Mouse (Mus musculus): ENCODE results near the gene Ufl1. TPM values are rescaled to one million over a fixed set of nuclear protein-coding genes. Genes with fewer than 3 reads are reported as not detected.
"Not testable (repeated sequence)": the region's sequence is repeated elsewhere in the genome, so short reads cannot be mapped to it uniquely, and the experiment has no call there.

Ufl1 gene
- 40.6 and 41.4 TPM in 2 replicates for polyA plus RNA-seq (2015; fragmentation: Nextera tagmentation; extraction: Ambion mirVana)

DNA sequence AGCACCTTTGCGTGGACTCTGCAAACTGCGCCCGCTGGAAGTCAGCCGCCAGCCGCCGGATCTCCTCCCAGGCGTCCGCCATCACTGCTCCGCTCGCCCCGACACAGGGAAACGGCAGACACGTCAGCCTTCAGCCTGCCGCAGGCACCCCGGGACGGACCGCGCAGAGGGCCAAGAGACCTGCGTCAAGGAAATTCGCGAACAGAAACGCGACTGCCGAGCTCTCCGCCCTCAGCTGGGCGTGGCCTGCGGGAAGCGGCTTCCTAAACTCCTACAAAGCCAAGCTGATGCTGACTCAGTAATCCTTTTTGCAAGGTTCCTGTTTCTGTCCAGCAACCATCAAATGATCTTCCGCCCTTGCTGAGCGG is at the start of gene Ufl1:
TSS of gene Ufl1 (minus strand) at position 151 of the 368 bp plus-strand sequence.
- Histone ChIP-seq H3K4me2 (peak within 1 kb of the TSS; percentile 58), H3K27ac (peak within 1 kb of the TSS; percentile 97), H3K4me1 (peaks cover 12% of the 10 kb centered on the region), H3K4me3 (peak within 1 kb of the TSS; percentile 65), H3K9me3 (no peaks in the 10 kb centered on the region), H3K9ac (peak within 1 kb of the TSS; percentile 72), H3K36me3 (replicated peaks) (peaks cover 11% of the 10 kb centered on the region; the same call in 1 of the 2 replicates), H3K27me3 (replicated peaks) (no peaks in the 10 kb centered on the region)
- ATAC-seq (replicated peaks), result peak; percentile 99
- WGBS, result 0% methylated on average over 30 of the region's 30 CpGs

DNA sequence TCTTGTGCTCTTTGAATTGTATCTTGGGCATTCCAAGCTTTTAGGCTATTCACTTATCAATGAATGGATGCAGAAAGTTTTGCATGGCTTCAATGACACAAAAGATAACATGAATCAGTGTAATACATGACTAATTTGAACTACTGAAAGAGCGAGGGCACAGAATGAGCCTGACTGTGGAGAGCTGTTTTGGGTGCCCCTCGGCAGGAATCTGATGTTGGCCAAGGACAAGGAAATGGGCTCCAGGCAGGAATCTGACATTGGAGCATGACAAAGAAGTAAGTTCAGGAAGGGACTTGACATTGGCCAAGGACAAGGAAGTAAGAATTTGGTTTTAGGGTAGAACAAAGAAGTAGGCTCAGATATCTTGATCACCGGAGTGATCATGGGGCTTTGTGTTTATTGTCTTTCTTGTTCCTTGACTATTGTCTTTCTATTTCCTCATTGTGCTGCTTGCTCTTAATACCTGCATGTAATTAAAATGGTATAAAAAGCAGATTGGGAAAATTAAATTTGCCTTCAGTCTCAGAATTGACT is 44.1 kb upstream of the Ufl1 start:
- Histone ChIP-seq H3K4me3 (no peak overlapping the region), H3K4me1 (no peaks in the 10 kb centered on the region), H3K27me3 (replicated peaks) (no peaks in the 10 kb centered on the region), H3K4me2 (no peak overlapping the region), H3K9ac (no peak overlapping the region), H3K27ac (no peak overlapping the region), H3K9me3 (no peaks in the 10 kb centered on the region), H3K36me3 (replicated peaks) (no peaks in the 10 kb centered on the region)
- 88% methylated on average over 3 of the region's 3 CpGs for WGBS
- ATAC-seq (replicated peaks), result no peak

DNA sequence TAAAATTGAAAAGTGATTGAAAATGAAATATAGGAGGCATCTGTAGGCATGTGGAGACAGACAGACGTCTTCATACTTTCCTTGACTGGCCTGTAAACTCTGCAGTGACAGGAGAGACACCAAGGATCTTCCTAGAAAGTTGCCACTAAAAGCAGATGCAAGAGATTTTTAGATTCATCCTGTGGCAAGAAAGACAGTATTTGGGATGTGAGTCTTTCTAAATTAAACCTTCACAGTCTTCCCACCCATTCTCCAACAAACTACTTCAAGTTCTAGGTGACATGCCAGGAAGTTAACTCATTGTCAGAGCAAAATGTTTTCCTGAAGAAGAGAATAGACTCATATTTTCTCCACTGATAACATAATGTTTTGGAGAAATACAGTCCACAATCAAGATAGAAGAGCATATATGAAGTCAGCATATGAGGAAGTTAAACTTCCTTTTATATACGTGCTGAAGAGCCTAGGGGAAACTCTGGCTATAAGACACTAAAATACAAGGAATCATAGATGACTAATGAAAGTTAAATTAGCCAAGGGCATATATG is 41.1 kb upstream of the Ufl1 start:
- no peaks in the 10 kb centered on the region for H3K4me1 ChIP-seq
- H3K27me3 ChIP-seq (replicated peaks), result no peaks in the 10 kb centered on the region
- WGBS, result 86% methylated on average over 2 of the region's 2 CpGs
- no peak overlapping the region for H3K27ac ChIP-seq
- H3K4me2 ChIP-seq, result no peak overlapping the region
- no peaks in the 10 kb centered on the region for H3K9me3 ChIP-seq
- no peak overlapping the region for H3K9ac ChIP-seq
- H3K36me3 ChIP-seq (replicated peaks), result no peaks in the 10 kb centered on the region
- no peak overlapping the region for H3K4me3 ChIP-seq
- ATAC-seq (replicated peaks), result no peak

DNA sequence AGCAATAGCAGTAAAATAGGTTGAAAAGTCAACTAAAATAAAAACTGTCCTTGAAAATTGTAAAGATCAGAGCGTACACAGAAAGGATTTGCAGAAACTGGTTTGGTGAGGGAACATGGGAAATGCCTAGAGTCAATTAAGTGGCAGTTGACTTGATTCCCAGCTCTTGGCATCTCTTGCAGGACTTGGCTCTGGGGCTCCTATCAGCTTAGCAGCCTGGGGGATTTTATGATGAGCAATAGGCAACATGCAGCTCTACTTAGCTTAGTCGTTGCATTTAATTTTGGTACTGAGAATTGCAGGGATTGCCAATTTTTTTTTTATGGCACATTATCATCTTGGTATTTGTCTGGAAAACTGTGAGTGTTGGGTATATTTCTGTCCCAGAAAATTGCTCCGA is 32.1 kb upstream of the Ufl1 start:
- ATAC-seq (replicated peaks), result no peak
- Histone ChIP-seq H3K27me3 (replicated peaks) (no peaks in the 10 kb centered on the region), H3K36me3 (replicated peaks) (no peaks in the 10 kb centered on the region), H3K9me3 (no peaks in the 10 kb centered on the region), H3K9ac (no peak overlapping the region), H3K4me1 (no peaks in the 10 kb centered on the region), H3K27ac (no peak overlapping the region), H3K4me3 (no peak overlapping the region), H3K4me2 (no peak overlapping the region)
- WGBS, result 76% methylated on average over 3 of the region's 3 CpGs

DNA sequence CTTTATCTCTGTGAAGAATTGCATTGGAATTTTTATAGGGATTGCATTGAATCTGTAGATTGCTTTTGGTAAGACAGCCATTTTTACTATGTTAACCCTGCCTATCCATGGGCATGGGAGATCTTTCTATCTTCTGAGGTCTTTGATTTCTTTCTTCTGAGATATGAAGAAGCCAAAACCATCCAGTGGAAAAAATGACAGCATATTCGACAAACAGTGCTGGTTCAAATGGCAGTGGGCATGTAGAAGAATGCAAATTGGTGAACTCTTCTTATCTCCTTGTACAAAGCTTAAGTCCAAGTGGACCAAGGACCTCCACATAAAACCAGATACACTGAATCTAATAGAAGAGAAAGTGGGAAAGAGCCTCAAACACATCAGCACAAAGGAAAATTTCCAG is 3.4 kb upstream of the Ufl1 start:
- H3K4me2 ChIP-seq; H3K4me3 ChIP-seq; H3K27me3 ChIP-seq (replicated peaks); H3K36me3 ChIP-seq (replicated peaks); H3K27ac ChIP-seq; H3K4me1 ChIP-seq; H3K9ac ChIP-seq; ATAC-seq (replicated peaks); H3K9me3 ChIP-seq: not testable (repeated sequence)
- WGBS, result 88% methylated on average over 1 of the region's 1 CpGs

DNA sequence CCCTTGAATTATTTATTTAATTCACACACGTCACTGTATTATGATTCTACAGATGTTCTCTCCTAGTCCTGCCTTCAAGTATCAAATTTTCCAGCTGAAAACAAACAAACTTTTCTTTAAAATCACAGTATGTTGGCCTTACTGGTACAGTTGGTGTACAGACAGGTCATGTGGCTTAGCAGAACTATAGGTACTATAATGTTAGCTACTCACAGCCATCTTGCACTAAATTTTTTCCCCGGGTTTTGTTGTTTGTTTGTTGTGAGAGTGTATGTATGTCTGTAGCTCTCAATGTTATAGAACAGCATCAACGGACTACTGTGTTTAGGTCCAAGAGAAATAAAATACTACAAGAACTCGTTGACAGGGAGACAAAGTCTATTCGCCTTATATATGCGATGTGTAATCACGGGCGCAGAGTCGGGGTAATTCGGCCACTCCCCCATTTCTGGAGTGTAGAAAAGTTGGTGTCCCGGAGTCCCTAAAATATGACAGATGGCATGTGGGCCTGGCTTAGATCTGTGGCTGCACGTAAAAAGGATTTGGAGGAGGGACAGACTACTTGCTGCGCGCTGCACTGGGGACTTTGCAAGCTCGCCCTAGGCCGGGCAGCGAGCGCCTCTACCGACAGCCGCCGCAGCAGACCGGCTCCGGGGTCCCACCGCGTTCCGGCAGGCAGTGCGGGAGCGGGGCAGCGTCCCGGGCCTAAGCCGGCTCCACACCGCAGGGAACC is 517 bp downstream of the Ufl1 start:
- under 1% methylated on average over 32 of the region's 32 CpGs for WGBS
- peak; percentile 95 for ATAC-seq (replicated peaks)
- peak overlapping the region; percentile 65 for H3K4me3 ChIP-seq
- H3K9ac ChIP-seq, result peak overlapping the region; percentile 72
- peaks cover 12% of the 10 kb centered on the region for H3K4me1 ChIP-seq
- H3K27ac ChIP-seq, result peak overlapping the region; percentile 97
- H3K4me2 ChIP-seq, result peak overlapping the region; percentile 58
- H3K36me3 ChIP-seq (replicated peaks), result peaks cover 12% of the 10 kb centered on the region; the same call in 1 of the 2 replicates
- no peaks in the 10 kb centered on the region for H3K27me3 ChIP-seq (replicated peaks)
- H3K9me3 ChIP-seq, result no peaks in the 10 kb centered on the region

DNA sequence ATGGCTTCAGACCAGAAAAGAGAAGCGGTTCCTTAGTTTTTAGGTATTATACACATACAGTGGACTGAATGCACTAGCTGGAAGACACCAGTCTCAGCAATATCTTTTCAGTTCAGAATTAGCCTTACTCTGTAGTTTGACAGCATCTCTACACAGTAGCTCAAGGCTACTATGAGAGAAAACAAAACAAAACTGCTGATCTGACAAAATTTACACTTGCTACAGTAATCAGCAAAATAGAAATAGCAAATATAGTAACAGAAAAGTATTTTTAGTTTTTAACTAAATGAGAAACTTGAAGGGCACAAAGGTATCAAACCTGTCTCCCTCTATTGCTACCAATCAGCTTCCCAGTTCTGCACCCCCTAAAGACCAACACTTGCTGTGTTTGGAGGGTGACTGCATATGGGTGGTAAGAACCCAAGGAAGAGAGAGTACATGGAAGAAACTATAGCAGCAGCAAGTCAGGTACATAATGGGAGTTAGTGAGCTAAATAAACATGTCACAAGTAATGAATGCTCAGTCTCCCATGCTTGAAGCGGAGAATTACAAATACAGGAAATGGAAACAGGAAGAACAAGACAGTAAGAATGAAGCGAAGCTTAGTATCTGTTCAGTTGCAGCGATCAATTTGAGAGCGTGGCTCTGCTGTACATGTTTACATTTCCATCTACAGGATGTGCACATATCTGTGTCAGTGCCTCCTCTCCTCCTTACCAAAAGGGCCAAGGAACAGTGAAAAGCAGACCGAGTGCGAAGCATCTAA is 8.6 kb downstream of the Ufl1 start:
- Histone ChIP-seq H3K27me3 (replicated peaks) (no peaks in the 10 kb centered on the region), H3K4me1 (no peaks in the 10 kb centered on the region), H3K36me3 (replicated peaks) (peaks cover 57% of the 10 kb centered on the region), H3K27ac (no peak overlapping the region), H3K9ac (no peak overlapping the region), H3K4me2 (no peak overlapping the region), H3K4me3 (no peak overlapping the region), H3K9me3 (no peaks in the 10 kb centered on the region)
- no peak for ATAC-seq (replicated peaks)
- WGBS, result 93% methylated on average over 7 of the region's 7 CpGs

DNA sequence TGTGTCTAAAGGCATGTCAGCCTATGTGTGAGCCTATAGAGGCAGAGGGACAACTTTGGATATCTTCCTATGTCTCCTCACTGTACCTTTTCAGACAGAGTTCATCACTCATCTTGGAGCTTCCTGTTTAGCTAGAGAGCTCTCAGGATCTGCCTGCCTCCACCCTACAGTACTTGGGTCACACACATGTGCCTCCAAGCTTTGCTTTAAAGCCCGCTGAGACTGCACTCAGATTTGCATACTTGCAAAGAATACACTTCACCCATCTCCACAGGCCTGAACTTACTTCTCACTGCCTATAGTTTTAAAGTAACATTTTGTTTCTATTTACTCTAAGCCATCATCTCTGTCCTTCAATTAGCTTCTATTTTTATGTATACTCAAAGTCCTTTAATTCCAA is 9.7 kb downstream of the Ufl1 start:
- WGBS, result 95% methylated on average over 1 of the region's 1 CpGs
- no peak overlapping the region for H3K9ac ChIP-seq
- H3K4me1 ChIP-seq, result no peaks in the 10 kb centered on the region
- H3K9me3 ChIP-seq, result no peaks in the 10 kb centered on the region
- H3K36me3 ChIP-seq (replicated peaks), result peaks cover 59% of the 10 kb centered on the region
- ATAC-seq (replicated peaks), result no peak
- H3K4me2 ChIP-seq, result no peak overlapping the region
- H3K27me3 ChIP-seq (replicated peaks), result no peaks in the 10 kb centered on the region
- no peak overlapping the region for H3K4me3 ChIP-seq
- no peak overlapping the region for H3K27ac ChIP-seq

DNA sequence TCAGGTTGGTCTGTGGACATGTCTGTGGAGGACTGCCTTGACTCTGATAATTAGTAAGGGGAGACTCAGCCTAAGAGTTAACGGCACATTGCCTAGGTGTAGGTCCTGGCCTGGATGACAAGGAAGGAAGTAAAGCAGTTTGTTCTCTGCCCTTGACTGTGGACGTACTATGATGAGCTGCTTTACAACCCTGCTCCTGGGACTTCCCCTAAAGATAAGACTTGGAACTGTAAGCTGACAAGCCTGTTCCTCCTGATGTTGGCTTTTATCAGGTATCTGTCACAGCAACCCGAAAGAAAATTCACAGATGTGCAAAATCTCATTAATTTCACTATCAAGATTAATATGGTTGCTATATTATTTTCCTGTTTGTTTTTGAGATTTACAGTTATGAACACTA is 14.5 kb downstream of the Ufl1 start:
- ATAC-seq (replicated peaks), result no peak
- Histone ChIP-seq H3K36me3 (replicated peaks) (peaks cover 53% of the 10 kb centered on the region), H3K4me1 (no peaks in the 10 kb centered on the region), H3K4me3 (no peak overlapping the region), H3K9ac (no peak overlapping the region), H3K4me2 (no peak overlapping the region), H3K27ac (no peak overlapping the region), H3K27me3 (replicated peaks) (no peaks in the 10 kb centered on the region), H3K9me3 (no peaks in the 10 kb centered on the region)
- 95% methylated on average over 3 of the region's 3 CpGs for WGBS

DNA sequence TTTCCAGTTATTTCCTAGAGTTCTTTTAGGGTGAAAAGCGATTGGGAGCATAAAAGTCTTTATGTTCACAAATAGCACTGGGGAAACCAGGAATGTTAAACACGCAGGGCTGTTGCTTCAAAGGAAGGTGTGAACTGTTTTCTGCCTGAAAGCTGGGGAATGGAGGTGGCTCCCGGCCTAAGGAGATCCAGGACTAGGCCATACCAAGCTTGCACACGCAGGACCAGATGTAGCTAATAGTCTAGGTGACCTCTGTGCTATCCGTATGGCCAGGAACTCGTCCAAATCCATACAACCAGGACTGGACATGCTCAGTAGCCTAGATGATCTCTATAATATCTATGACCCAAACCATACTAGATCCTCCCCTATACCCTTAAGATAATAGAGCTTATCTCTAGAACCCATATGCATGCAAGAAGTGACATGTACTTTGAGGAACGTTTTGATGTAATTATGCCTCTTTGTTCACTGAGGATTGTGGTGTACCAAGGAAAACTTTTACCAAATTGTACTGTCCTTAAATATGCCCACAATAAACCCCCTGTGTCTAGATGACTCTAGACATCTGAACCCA is 23.7 kb downstream of the Ufl1 start:
- no peak overlapping the region for H3K4me2 ChIP-seq
- H3K9ac ChIP-seq, result no peak overlapping the region
- H3K9me3 ChIP-seq, result no peaks in the 10 kb centered on the region
- no peaks in the 10 kb centered on the region for H3K27me3 ChIP-seq (replicated peaks)
- 92% methylated on average over 7 of the region's 7 CpGs for WGBS
- no peak overlapping the region for H3K4me3 ChIP-seq
- no peak for ATAC-seq (replicated peaks)
- H3K27ac ChIP-seq, result no peak overlapping the region
- no peaks in the 10 kb centered on the region for H3K4me1 ChIP-seq
- H3K36me3 ChIP-seq (replicated peaks), result peaks cover 32% of the 10 kb centered on the region; the same call in 1 of the 2 replicates

DNA sequence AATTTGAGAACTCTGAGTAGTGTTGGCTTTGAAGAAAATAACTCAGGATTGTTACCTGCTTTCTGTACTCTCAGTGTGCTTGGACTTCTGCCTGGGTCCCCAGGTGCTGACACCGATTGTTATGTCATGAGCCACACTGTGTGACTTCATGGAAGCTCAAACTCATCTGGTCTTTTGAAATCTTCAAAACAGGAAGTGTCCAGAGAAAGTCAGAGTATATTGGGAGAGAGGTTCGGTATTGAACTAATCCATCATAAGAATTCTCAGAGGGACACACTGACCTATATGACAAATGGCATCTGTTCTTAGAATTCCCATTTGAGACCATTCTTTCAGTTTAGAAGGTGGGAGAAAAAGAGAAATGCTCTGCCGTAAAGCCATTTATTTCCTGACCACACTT is 38.8 kb downstream of the Ufl1 start, which contains the start of gene Fhl5:
TSS of gene Fhl5 (minus strand) at position 101 of the 400 bp plus-strand sequence.
- Histone ChIP-seq H3K27me3 (replicated peaks) (no peaks in the 10 kb centered on the region), H3K9me3 (no peaks in the 10 kb centered on the region), H3K4me1 (no peaks in the 10 kb centered on the region), H3K27ac (no peak within 1 kb of the TSS), H3K36me3 (replicated peaks) (no peaks in the 10 kb centered on the region), H3K9ac (no peak within 1 kb of the TSS), H3K4me3 (no peak within 1 kb of the TSS), H3K4me2 (no peak within 1 kb of the TSS)
- ATAC-seq (replicated peaks), result no peak
- 91% methylated on average over 3 of the region's 3 CpGs for WGBS

DNA sequence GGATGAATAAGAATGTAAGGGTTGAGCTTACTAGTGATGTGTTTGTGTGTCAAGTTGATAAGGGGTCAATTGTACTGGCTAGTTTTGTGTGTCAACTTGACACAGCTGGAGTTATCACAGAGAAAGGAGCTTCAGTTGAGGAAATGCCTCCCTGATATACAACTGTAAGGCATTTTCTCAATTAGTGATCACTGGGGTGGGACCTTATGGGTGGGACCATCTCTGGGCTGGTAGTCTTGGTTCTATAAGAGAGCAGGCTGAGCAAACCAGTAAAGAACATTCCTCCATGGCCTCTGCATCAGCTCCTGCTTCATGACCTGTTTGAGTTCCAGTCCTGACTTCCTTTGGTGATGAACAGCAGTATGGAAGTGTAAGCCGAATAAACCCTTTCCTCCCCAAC is 46.0 kb downstream of the Ufl1 start:
- not testable (repeated sequence) for H3K4me1 ChIP-seq; H3K9ac ChIP-seq; H3K36me3 ChIP-seq (replicated peaks); H3K27ac ChIP-seq; H3K4me2 ChIP-seq; H3K27me3 ChIP-seq (replicated peaks); H3K9me3 ChIP-seq; ATAC-seq (replicated peaks); H3K4me3 ChIP-seq
- 88% methylated on average over 1 of the region's 1 CpGs for WGBS

All from midbrain, embryonic 15.5 days (tissue).